Mouse (Mus musculus): ENCODE data around the gene Inha. TPM values are rescaled to one million over a fixed set of nuclear protein-coding genes. Genes with fewer than 3 reads are reported as not detected.

Gene Inha
- polyA plus RNA-seq, 1 experiment from 2014 or later, result 3.8 TPM

- no peaks in the 10 kb centered on the region for H3K4me1 ChIP-seq (ENCODE audit: insufficient read depth, low read depth, low read length)
- 0 out of 2 replicates have a peak, but pooled peaks cover 9% of the 10 kb centered on the region for H3K36me3 ChIP-seq (ENCODE audit: insufficient read depth, low read length)
- no peak overlapping the region for H3K4me3 ChIP-seq (ENCODE audit: low read depth, low read length)
- DNase-seq (ENCODE audit: low spot score), result no peak
- H3K27me3 ChIP-seq (replicated peaks; ENCODE audit: insufficient read depth, low read length), result no peaks in the 10 kb centered on the region
- no peak overlapping the region for H3K4me2 ChIP-seq (replicated peaks; ENCODE audit: low read depth, low read length)
- WGBS, result 79% methylated on average over 9 of the region's 9 CpGs
- no peak for ATAC-seq
- no peaks in the 10 kb centered on the region for H3K9me3 ChIP-seq (ENCODE audit: low read length)
- TF ChIP-seq EP300 (IDR thresholded peaks at IDR 0.05), result no peak
- TF ChIP-seq CTCF (IDR thresholded peaks at IDR 0.05), result no peak
- no peak overlapping the region for H3K27ac ChIP-seq (ENCODE audit: low read length)
- no peak overlapping the region for H3K9ac ChIP-seq (replicated peaks; ENCODE audit: low read depth)
Measured at GRCm38 (mm10) chr1:75538597-75539190, 31.8 kb downstream of the Inha start.

GRCm38 (mm10) chr1:75541496-75541895 lies 34.6 kb downstream of the Inha start:
- DNase-seq (ENCODE audit: low spot score), result no peak
- Histone ChIP-seq H3K4me1 (ENCODE audit: insufficient read depth, low read depth, low read length) (peaks cover under 1% of the 10 kb centered on the region; the same call in 1 of the 2 replicates), H3K9me3 (ENCODE audit: low read length) (no peaks in the 10 kb centered on the region), H3K4me3 (ENCODE audit: low read depth, low read length) (no peak overlapping the region), H3K9ac (replicated peaks; ENCODE audit: low read depth) (no peak overlapping the region), H3K4me2 (replicated peaks; ENCODE audit: low read depth, low read length) (no peak overlapping the region), H3K27me3 (replicated peaks; ENCODE audit: insufficient read depth, low read length) (no peaks in the 10 kb centered on the region), H3K27ac (ENCODE audit: low read length) (no peak overlapping the region), H3K36me3 (ENCODE audit: insufficient read depth, low read length) (no peaks in the 10 kb centered on the region)
- no peak for ATAC-seq
- no peak for TF ChIP-seq EP300 (IDR thresholded peaks at IDR 0.05)
- TF ChIP-seq CTCF (IDR thresholded peaks at IDR 0.05), result no peak
- WGBS, result 91% methylated on average over 7 of the region's 7 CpGs

GRCm38 (mm10) chr1:75544351-75544750 lies 37.5 kb downstream of the Inha start:
- ATAC-seq (no peak), DNase-seq (ENCODE audit: low spot score) (no peak)
- Histone ChIP-seq H3K9me3 (ENCODE audit: low read length) (no peaks in the 10 kb centered on the region), H3K27me3 (replicated peaks; ENCODE audit: insufficient read depth, low read length) (no peaks in the 10 kb centered on the region), H3K4me3 (ENCODE audit: low read depth, low read length) (no peak overlapping the region), H3K36me3 (ENCODE audit: insufficient read depth, low read length) (no peaks in the 10 kb centered on the region), H3K9ac (replicated peaks; ENCODE audit: low read depth) (no peak overlapping the region), H3K4me2 (replicated peaks; ENCODE audit: low read depth, low read length) (no peak overlapping the region), H3K4me1 (ENCODE audit: insufficient read depth, low read depth, low read length) (peaks cover 3% of the 10 kb centered on the region; the same call in 1 of the 2 replicates), H3K27ac (ENCODE audit: low read length) (no peak overlapping the region)
- TF ChIP-seq CTCF (IDR thresholded peaks at IDR 0.05) (no peak), EP300 (IDR thresholded peaks at IDR 0.05) (no peak)
- 77% methylated on average over 6 of the region's 6 CpGs for WGBS

- Histone ChIP-seq H3K9ac (replicated peaks; ENCODE audit: low read depth) (peak within 1 kb of the TSS; percentile 36; the same call in 1 of the 2 replicates), H3K4me2 (replicated peaks; ENCODE audit: low read depth, low read length) (peak within 1 kb of the TSS; percentile 76), H3K9me3 (ENCODE audit: low read length) (no peaks in the 10 kb centered on the region), H3K27me3 (replicated peaks; ENCODE audit: insufficient read depth, low read length) (no peaks in the 10 kb centered on the region), H3K36me3 (ENCODE audit: insufficient read depth, low read length) (no peaks in the 10 kb centered on the region), H3K4me3 (ENCODE audit: low read depth, low read length) (peak within 1 kb of the TSS; percentile 58), H3K27ac (ENCODE audit: low read length) (no peak within 1 kb of the TSS), H3K4me1 (ENCODE audit: insufficient read depth, low read depth, low read length) (peaks cover 3% of the 10 kb centered on the region; the same call in 1 of the 2 replicates)
- TF ChIP-seq EP300 (IDR thresholded peaks at IDR 0.05) (no peak), CTCF (IDR thresholded peaks at IDR 0.05) (peak; percentile 36)
- peak; percentile 85 for DNase-seq (ENCODE audit: low spot score)
- under 1% methylated on average over 30 of the region's 64 CpGs for WGBS
- ATAC-seq, result peak; percentile 95
Measured at GRCm38 (mm10) chr1:75545965-75546956, 39.4 kb downstream of the Inha start, which contains the start of gene Slc4a3. Gene Slc4a3 (plus strand): TSS chr1:75546266.

GRCm38 (mm10) chr1:75547351-75547750 lies 40.5 kb downstream of the Inha start:
- TF ChIP-seq CTCF (IDR thresholded peaks at IDR 0.05), result no peak
- TF ChIP-seq EP300 (IDR thresholded peaks at IDR 0.05), result no peak
- WGBS, result 91% methylated on average over 13 of the region's 13 CpGs
- Histone ChIP-seq H3K4me3 (ENCODE audit: low read depth, low read length) (no peak overlapping the region), H3K4me2 (replicated peaks; ENCODE audit: low read depth, low read length) (no peak overlapping the region), H3K9ac (replicated peaks; ENCODE audit: low read depth) (no peak overlapping the region), H3K36me3 (ENCODE audit: insufficient read depth, low read length) (no peaks in the 10 kb centered on the region), H3K9me3 (ENCODE audit: low read length) (no peaks in the 10 kb centered on the region), H3K27me3 (replicated peaks; ENCODE audit: insufficient read depth, low read length) (no peaks in the 10 kb centered on the region), H3K4me1 (ENCODE audit: insufficient read depth, low read depth, low read length) (peaks cover 3% of the 10 kb centered on the region; the same call in 1 of the 2 replicates), H3K27ac (ENCODE audit: low read length) (no peak overlapping the region)
- ATAC-seq (no peak), DNase-seq (ENCODE audit: low spot score) (no peak)

GRCm38 (mm10) chr1:75548083-75548482 lies 41.2 kb downstream of the Inha start:
- H3K27me3 ChIP-seq (replicated peaks; ENCODE audit: insufficient read depth, low read length), result no peaks in the 10 kb centered on the region
- no peak overlapping the region for H3K4me2 ChIP-seq (replicated peaks; ENCODE audit: low read depth, low read length)
- WGBS, result 87% methylated on average over 3 of the region's 3 CpGs
- no peak overlapping the region for H3K4me3 ChIP-seq (ENCODE audit: low read depth, low read length)
- no peak for DNase-seq (ENCODE audit: low spot score)
- H3K4me1 ChIP-seq (ENCODE audit: insufficient read depth, low read depth, low read length), result peaks cover 3% of the 10 kb centered on the region; the same call in 1 of the 2 replicates
- H3K36me3 ChIP-seq (ENCODE audit: insufficient read depth, low read length), result no peaks in the 10 kb centered on the region
- no peak overlapping the region for H3K9ac ChIP-seq (replicated peaks; ENCODE audit: low read depth)
- no peaks in the 10 kb centered on the region for H3K9me3 ChIP-seq (ENCODE audit: low read length)
- no peak overlapping the region for H3K27ac ChIP-seq (ENCODE audit: low read length)
- ATAC-seq, result no peak
- TF ChIP-seq EP300 (IDR thresholded peaks at IDR 0.05) (no peak), CTCF (IDR thresholded peaks at IDR 0.05) (no peak)
